Mouse (Mus musculus): ENCODE measurements around the gene Tef.

The Tef gene

GRCm38 (mm10) chr15:81851375-81851774 is 49.2 kb downstream of the Tef start:
- DNase-seq (ENCODE audit: low spot score): no peak

GRCm38 (mm10) chr15:81852411-81853000 is 50.3 kb downstream of the Tef start:
- DNase-seq (ENCODE audit: low spot score): no peak

GRCm38 (mm10) chr15:81853081-81853480 is 50.9 kb downstream of the Tef start:
- DNase-seq (ENCODE audit: low spot score): no peak

GRCm38 (mm10) chr15:81856030-81856790 is 54.0 kb downstream of the Tef start:
- DNase-seq (ENCODE audit: low spot score): no peak

GRCm38 (mm10) chr15:81856938-81857723 is 54.9 kb downstream of the Tef start:
- DNase-seq (ENCODE audit: low spot score): no peak

- DNase-seq (ENCODE audit: low spot score): no peak
Observed at GRCm38 (mm10) chr15:81857724-81858116, 55.5 kb downstream of the Tef start.

- peak; percentile 80 for DNase-seq (ENCODE audit: low spot score)
Observed at GRCm38 (mm10) chr15:81858138-81858516, 55.9 kb downstream of the Tef start.

- no peak for DNase-seq (ENCODE audit: low spot score)
Observed at GRCm38 (mm10) chr15:81858517-81859329, 56.5 kb downstream of the Tef start, which contains the start of gene Tob2. Tob2 (minus strand) TSS chr15:81858796.

- no peak for DNase-seq (ENCODE audit: low spot score)
Observed at GRCm38 (mm10) chr15:81859330-81860255, 57.4 kb downstream of the Tef start.

- DNase-seq (ENCODE audit: low spot score): no peak
Observed at GRCm38 (mm10) chr15:81860471-81861135, 58.4 kb downstream of the Tef start.

- no peak for DNase-seq (ENCODE audit: low spot score)
Observed at GRCm38 (mm10) chr15:81864238-81864637, 62.0 kb downstream of the Tef start.

- DNase-seq (ENCODE audit: low spot score): no peak
Observed at GRCm38 (mm10) chr15:81869985-81870384, 67.8 kb downstream of the Tef start.

- DNase-seq (ENCODE audit: low spot score): peak; percentile 47
Observed at GRCm38 (mm10) chr15:81871604-81872261, 69.5 kb downstream of the Tef start, which contains the start of gene Phf5a. Phf5a (minus strand) TSS chr15:81871911.

- peak; percentile 96 for DNase-seq (ENCODE audit: low spot score)
Observed at GRCm38 (mm10) chr15:81872262-81873136, 70.3 kb downstream of the Tef start, which contains the start of gene Aco2. Aco2 (plus strand) TSS chr15:81872309.
